Mouse (Mus musculus) cerebellum, adult 11 months (tissue): ENCODE results near the gene Sema4a.

ENCODE experiments used
- DNase-seq: peaks from one replicate; pipeline ENCODE4 v3.0.0; 2022

Sema4a gene

GRCm38 (mm10) chr3:88425708-88426420 is 35.1 kb downstream of the Sema4a start:
- DNase-seq: no peak

- no peak for DNase-seq
Observed at GRCm38 (mm10) chr3:88425330-88425689, 35.7 kb downstream of the Sema4a start.

GRCm38 (mm10) chr3:88424605-88425329 is 36.2 kb downstream of the Sema4a start, which contains the start of gene Slc25a44:
TSS of gene Slc25a44 (minus strand) at chr3:88425139.
- peak; percentile 93 for DNase-seq

- peak; percentile 56 for DNase-seq
Observed at GRCm38 (mm10) chr3:88422020-88422720, 38.8 kb downstream of the Sema4a start.

GRCm38 (mm10) chr3:88420771-88421170 is 40.2 kb downstream of the Sema4a start:
- DNase-seq: no peak

- no peak for DNase-seq
Observed at GRCm38 (mm10) chr3:88418016-88418415, 43.0 kb downstream of the Sema4a start.

- no peak for DNase-seq
Observed at GRCm38 (mm10) chr3:88415668-88416067, 45.3 kb downstream of the Sema4a start.

- no peak for DNase-seq
Observed at GRCm38 (mm10) chr3:88412636-88413035, 48.3 kb downstream of the Sema4a start.

- DNase-seq: no peak
Observed at GRCm38 (mm10) chr3:88411681-88412080, 49.3 kb downstream of the Sema4a start.

GRCm38 (mm10) chr3:88410645-88411031 is 50.3 kb downstream of the Sema4a start:
- no peak for DNase-seq

GRCm38 (mm10) chr3:88409741-88410644 is 51.0 kb downstream of the Sema4a start, which contains the start of gene Pmf1:
TSS of gene Pmf1 (minus strand) at chr3:88410331.
- peak; percentile 81 for DNase-seq

GRCm38 (mm10) chr3:88408953-88409352 is 52.0 kb downstream of the Sema4a start:
- DNase-seq: no peak

GRCm38 (mm10) chr3:88407529-88407928 is 53.5 kb downstream of the Sema4a start:
- no peak for DNase-seq

- peak; percentile 55 for DNase-seq
Observed at GRCm38 (mm10) chr3:88407090-88407489, 53.9 kb downstream of the Sema4a start.

- DNase-seq: no peak
Observed at GRCm38 (mm10) chr3:88403522-88404230, 57.3 kb downstream of the Sema4a start.

GRCm38 (mm10) chr3:88398666-88399065 is 62.3 kb downstream of the Sema4a start:
- DNase-seq: peak; percentile 80

- DNase-seq: no peak
Observed at GRCm38 (mm10) chr3:88395742-88396141, 65.2 kb downstream of the Sema4a start.

- no peak for DNase-seq
Observed at GRCm38 (mm10) chr3:88395288-88395687, 65.7 kb downstream of the Sema4a start.

- DNase-seq: no peak
Observed at GRCm38 (mm10) chr3:88393776-88394375, 67.1 kb downstream of the Sema4a start.
